Mouse (Mus musculus) cerebellum, adult 2 months (tissue): Measurements from ENCODE around the gene Prr5. TPM values are rescaled to one million over a fixed set of nuclear protein-coding genes. Genes with fewer than 3 reads are reported as not detected.
A peak's percentile ranks its signal among the peaks of the same experiment; 100 is the strongest.

Experiments
- DNase-seq, 2 experiments: peaks; one replicate each; pipeline ENCODE4 v3.0.0; 2021
- H3K27ac ChIP-seq: fragments of 200-500 bp; 2 replicates; pipeline ENCODE4 v1.5.1; 2012; ENCODE audit warnings: low read length, control low read depth, inconsistent platforms; ENCODE audit not compliant: insufficient read depth
- H3K27me3 ChIP-seq: fragments of 200-500 bp; 2 replicates; pipeline ENCODE4 v1.6.1; 2012; ENCODE audit warnings: inconsistent platforms, mild to moderate bottlenecking, low read length, moderate library complexity; ENCODE audit not compliant: control insufficient read depth, insufficient read depth
- H3K4me1 ChIP-seq: fragments of 200-500 bp; 2 replicates; pipeline ENCODE4 v1.6.1; 2011; ENCODE audit warnings: low read length; ENCODE audit not compliant: control insufficient read depth, insufficient read depth
- H3K4me3 ChIP-seq: fragments of 200-500 bp; replicated peaks from 2 replicates; pipeline ENCODE3; 2011; ENCODE audit warnings: mild to moderate bottlenecking, low read depth, low read length, control low read depth; ENCODE audit not compliant: insufficient read depth
- CTCF ChIP-seq: fragments of 200-500 bp; IDR thresholded peaks from 2 replicates; pipeline ENCODE4 v1.5.1; 2011; ENCODE audit warnings: low read depth, mild to moderate bottlenecking, control low read depth, low read length, moderate library complexity, borderline replicate concordance; ENCODE audit not compliant: insufficient read depth
- POLR2A ChIP-seq: fragments of 200-500 bp; IDR thresholded peaks from 2 replicates; pipeline ENCODE4 v1.6.1; 2011; ENCODE audit warnings: low read length, control low read depth, borderline replicate concordance; ENCODE audit not compliant: insufficient read depth
- WGBS: fragments of 180-500 bp; shearing (Covaris S2); methylation state at CpG from one replicate; pipeline ENCODE4 v1.1.7; 2018; 5-methylcytosine and 5-hydroxymethylcytosine counted together
- polyA plus RNA-seq: library from polyadenylated mRNA; depleted of rRNA; stranded (reverse); fragments of >200 nt; gene quantifications from 2 replicates; pipeline ENCODE4 v1.2.3, GENCODE M21; 2012

Gene Prr5
- polyA plus RNA-seq, 1 experiment, result 13.5 TPM

GRCm38 (mm10) chr15:84631560-84631959, 37.9 kb upstream of the Prr5 start:
- H3K4me3 ChIP-seq, result no peak overlapping the region
- no peak overlapping the region for H3K27ac ChIP-seq
- TF ChIP-seq POLR2A, result no peak
- TF ChIP-seq CTCF, result peak; percentile 100
- H3K27me3 ChIP-seq, result no peaks in the 10 kb centered on the region
- no peaks in the 10 kb centered on the region for H3K4me1 ChIP-seq
- peak; percentile 70 to 79 for DNase-seq
- under 1% methylated on average over 7 of the region's 7 CpGs for WGBS

GRCm38 (mm10) chr15:84634361-84634760, 35.1 kb upstream of the Prr5 start:
- Histone ChIP-seq H3K27ac (no peak overlapping the region), H3K4me3 (no peak overlapping the region), H3K27me3 (no peaks in the 10 kb centered on the region), H3K4me1 (no peaks in the 10 kb centered on the region)
- DNase-seq, result no peak
- TF ChIP-seq POLR2A (no peak), CTCF (no peak)
- WGBS, result 31% methylated on average over 3 of the region's 3 CpGs

- no peaks in the 10 kb centered on the region for H3K27me3 ChIP-seq
- H3K4me1 ChIP-seq, result no peaks in the 10 kb centered on the region
- no peak overlapping the region for H3K4me3 ChIP-seq
- DNase-seq, result no peak
- H3K27ac ChIP-seq, result 0 out of 2 replicates have a peak overlapping the region, but pooled peaks have one; percentile 34
- no peak for TF ChIP-seq CTCF
- no peak for TF ChIP-seq POLR2A
These were observed 31.0 kb upstream of the Prr5 start for GRCm38 (mm10) chr15:84638405-84638804.

GRCm38 (mm10) chr15:84639072-84639450, 30.4 kb upstream of the Prr5 start:
- H3K27ac ChIP-seq, result no peak overlapping the region
- no peak overlapping the region for H3K4me3 ChIP-seq
- no peak for DNase-seq
- no peaks in the 10 kb centered on the region for H3K27me3 ChIP-seq
- 62% methylated on average over 5 of the region's 5 CpGs for WGBS
- H3K4me1 ChIP-seq, result no peaks in the 10 kb centered on the region; the same call in 1 of the 2 replicates
- TF ChIP-seq CTCF (no peak), POLR2A (no peak)

GRCm38 (mm10) chr15:84639451-84640136, 29.8 kb upstream of the Prr5 start:
- no peaks in the 10 kb centered on the region; the same call in 1 of the 2 replicates for H3K4me1 ChIP-seq
- H3K4me3 ChIP-seq, result no peak overlapping the region
- H3K27ac ChIP-seq, result no peak overlapping the region
- H3K27me3 ChIP-seq, result no peaks in the 10 kb centered on the region
- TF ChIP-seq CTCF (no peak), POLR2A (no peak)
- peak in 1 of 2 experiments; percentile 40 for DNase-seq
- 58% methylated on average over 6 of the region's 6 CpGs for WGBS

- no peak for TF ChIP-seq CTCF
These were observed 28.7 kb upstream of the Prr5 start for GRCm38 (mm10) chr15:84640722-84641121.

GRCm38 (mm10) chr15:84641127-84641526, 28.3 kb upstream of the Prr5 start:
- WGBS, result 59% methylated on average over 5 of the region's 5 CpGs
- no peak for TF ChIP-seq CTCF
- no peak for TF ChIP-seq POLR2A
- H3K27ac ChIP-seq, result no peak overlapping the region

More at GRCm38 (mm10) chr15:84640722-84641121, 28.7 kb upstream of the Prr5 start:
- WGBS, result 57% methylated on average over 6 of the region's 6 CpGs
- H3K4me1 ChIP-seq, result no peaks in the 10 kb centered on the region; the same call in 1 of the 2 replicates
- peak in 1 of 2 experiments; percentile 38 for DNase-seq
- no peaks in the 10 kb centered on the region for H3K27me3 ChIP-seq
- H3K27ac ChIP-seq, result no peak overlapping the region
- no peak overlapping the region for H3K4me3 ChIP-seq

GRCm38 (mm10) chr15:84641948-84642347, 27.5 kb upstream of the Prr5 start:
- Histone ChIP-seq H3K4me1 (no peaks in the 10 kb centered on the region; the same call in 1 of the 2 replicates), H3K27me3 (no peaks in the 10 kb centered on the region), H3K27ac (no peak overlapping the region), H3K4me3 (no peak overlapping the region)
- 82% methylated on average over 1 of the region's 1 CpGs for WGBS
- no peak for DNase-seq
- TF ChIP-seq POLR2A (no peak), CTCF (no peak)

More at GRCm38 (mm10) chr15:84641127-84641526, 28.3 kb upstream of the Prr5 start:
- Histone ChIP-seq H3K27me3 (no peaks in the 10 kb centered on the region), H3K4me3 (no peak overlapping the region), H3K4me1 (no peaks in the 10 kb centered on the region; the same call in 1 of the 2 replicates)
- DNase-seq, result no peak
